Mouse (Mus musculus) brain, embryonic 14.5 days (tissue): ENCODE results near the gene Tbcc.

Experiments
- CTCF ChIP-seq: fragments of 200-500 bp; IDR thresholded peaks from 2 replicates; pipeline ENCODE4 v1.5.1; 2012; ENCODE audit warnings: inconsistent platforms, mild to moderate bottlenecking, moderate library complexity, borderline replicate concordance; ENCODE audit not compliant: insufficient read depth, insufficient read length; ENCODE audit errors: extremely low read depth
- POLR2A ChIP-seq: fragments of 200-500 bp; IDR thresholded peaks from 2 replicates; pipeline ENCODE4 v1.6.1; 2012; ENCODE audit warnings: mild to moderate bottlenecking, inconsistent platforms, borderline replicate concordance; ENCODE audit not compliant: poor library complexity, insufficient read depth, insufficient read length, severe bottlenecking; ENCODE audit errors: extremely low read depth

DNA sequence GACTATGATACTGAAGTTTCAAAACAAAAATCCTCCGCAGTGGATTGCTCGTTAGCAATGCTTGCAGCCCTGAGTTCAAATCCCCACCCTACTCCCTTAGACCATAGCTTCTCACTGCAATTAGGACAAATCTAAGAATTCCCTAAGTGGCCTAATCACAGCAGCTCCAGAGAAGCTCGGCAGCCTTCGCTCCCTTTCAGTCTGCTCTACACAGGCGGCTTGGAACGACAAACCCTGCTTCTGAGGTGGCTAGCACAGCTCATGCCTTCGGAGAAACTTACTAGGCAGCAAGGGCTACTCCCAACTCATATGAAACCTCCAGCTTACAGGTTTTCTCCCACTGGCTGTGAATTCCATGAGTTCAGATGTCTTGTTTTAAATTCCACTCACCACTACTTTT lies 36.4 kb upstream of the Tbcc start:
- TF ChIP-seq POLR2A (no peak), CTCF (no peak)
